Mouse (Mus musculus): ENCODE measurements around the gene Kcnj13. TPM values are rescaled to one million over a fixed set of nuclear protein-coding genes. Genes with fewer than 3 reads are reported as not detected.

The Kcnj13 gene
- total and polyA plus RNA-seq, 2 experiments: not detected

- no peaks in the 10 kb centered on the region for H3K27me3 ChIP-seq (ENCODE audit: control insufficient read depth, insufficient read depth, low read length)
- no peak overlapping the region for H3K27ac ChIP-seq (replicated peaks; ENCODE audit: insufficient read depth, low read depth, low read length)
- no peaks in the 10 kb centered on the region for H3K4me1 ChIP-seq (ENCODE audit: control insufficient read depth, insufficient read depth, low read length)
- DNase-seq (ENCODE audit: extremely low read depth, low read depth, low spot score): peak; percentile 31
- 100% methylated on average over 1 of the region's 1 CpGs for WGBS
- H3K4me3 ChIP-seq (ENCODE audit: insufficient read depth, low read depth, low read length): no peak overlapping the region
- no peak for TF ChIP-seq CTCF (IDR thresholded peaks at IDR 0.05; ENCODE audit: low read depth, low read length)
- TF ChIP-seq POLR2A (IDR thresholded peaks at IDR 0.05; ENCODE audit: extremely low read depth, insufficient read depth, low read length): no peak
- H3K36me3 ChIP-seq (ENCODE audit: control insufficient read depth, insufficient read depth, low read length): peaks cover 33% of the 10 kb centered on the region
- H3K79me2 ChIP-seq (ENCODE audit: control insufficient read depth, insufficient read depth, low read length): no peaks in the 10 kb centered on the region; the same call in 1 of the 2 replicates
- H3K9ac ChIP-seq (ENCODE audit: low read depth, low read length): no peak overlapping the region
Observed at GRCm38 (mm10) chr1:87379919-87380318, 14.6 kb downstream of the Kcnj13 start.

GRCm38 (mm10) chr1:87378024-87378560 lies 16.4 kb downstream of the Kcnj13 start:
- Histone ChIP-seq H3K79me2 (ENCODE audit: control insufficient read depth, insufficient read depth, low read length) (no peaks in the 10 kb centered on the region; the same call in 1 of the 2 replicates), H3K27ac (replicated peaks; ENCODE audit: insufficient read depth, low read depth, low read length) (no peak overlapping the region), H3K4me1 (ENCODE audit: control insufficient read depth, insufficient read depth, low read length) (no peaks in the 10 kb centered on the region), H3K4me3 (ENCODE audit: insufficient read depth, low read depth, low read length) (no peak overlapping the region), H3K27me3 (ENCODE audit: control insufficient read depth, insufficient read depth, low read length) (no peaks in the 10 kb centered on the region), H3K36me3 (ENCODE audit: control insufficient read depth, insufficient read depth, low read length) (peaks cover 42% of the 10 kb centered on the region), H3K9ac (ENCODE audit: low read depth, low read length) (no peak overlapping the region)
- peak; percentile 28 for DNase-seq (ENCODE audit: extremely low read depth, low read depth, low spot score)
- TF ChIP-seq POLR2A (IDR thresholded peaks at IDR 0.05; ENCODE audit: extremely low read depth, insufficient read depth, low read length) (no peak), CTCF (IDR thresholded peaks at IDR 0.05; ENCODE audit: low read depth, low read length) (no peak)
- 70% methylated on average over 3 of the region's 3 CpGs for WGBS

- H3K79me2 ChIP-seq (ENCODE audit: control insufficient read depth, insufficient read depth, low read length): no peaks in the 10 kb centered on the region; the same call in 1 of the 2 replicates
- TF ChIP-seq CTCF (IDR thresholded peaks at IDR 0.05; ENCODE audit: low read depth, low read length) (no peak), POLR2A (IDR thresholded peaks at IDR 0.05; ENCODE audit: extremely low read depth, insufficient read depth, low read length) (no peak)
- no peak overlapping the region for H3K27ac ChIP-seq (replicated peaks; ENCODE audit: insufficient read depth, low read depth, low read length)
- peaks cover 19% of the 10 kb centered on the region for H3K36me3 ChIP-seq (ENCODE audit: control insufficient read depth, insufficient read depth, low read length)
- H3K9ac ChIP-seq (ENCODE audit: low read depth, low read length): no peak overlapping the region
- no peak overlapping the region for H3K4me3 ChIP-seq (ENCODE audit: insufficient read depth, low read depth, low read length)
- no peaks in the 10 kb centered on the region for H3K27me3 ChIP-seq (ENCODE audit: control insufficient read depth, insufficient read depth, low read length)
- no peaks in the 10 kb centered on the region for H3K4me1 ChIP-seq (ENCODE audit: control insufficient read depth, insufficient read depth, low read length)
- WGBS: 22% methylated on average over 1 of the region's 1 CpGs
- peak; percentile 84 for DNase-seq (ENCODE audit: extremely low read depth, low read depth, low spot score)
Observed at GRCm38 (mm10) chr1:87360276-87360675, 34.3 kb downstream of the Kcnj13 start.

- peak; percentile 75 for DNase-seq (ENCODE audit: extremely low read depth, low read depth, low spot score)
- Histone ChIP-seq H3K4me1 (ENCODE audit: control insufficient read depth, insufficient read depth, low read length) (peaks cover 7% of the 10 kb centered on the region; the same call in 1 of the 2 replicates), H3K79me2 (ENCODE audit: control insufficient read depth, insufficient read depth, low read length) (peaks cover 17% of the 10 kb centered on the region; the same call in 1 of the 2 replicates), H3K27ac (replicated peaks; ENCODE audit: insufficient read depth, low read depth, low read length) (no peak overlapping the region), H3K36me3 (ENCODE audit: control insufficient read depth, insufficient read depth, low read length) (peaks cover 14% of the 10 kb centered on the region), H3K27me3 (ENCODE audit: control insufficient read depth, insufficient read depth, low read length) (no peaks in the 10 kb centered on the region), H3K9ac (ENCODE audit: low read depth, low read length) (no peak overlapping the region), H3K4me3 (ENCODE audit: insufficient read depth, low read depth, low read length) (no peak overlapping the region)
- TF ChIP-seq CTCF (IDR thresholded peaks at IDR 0.05; ENCODE audit: low read depth, low read length) (no peak), POLR2A (IDR thresholded peaks at IDR 0.05; ENCODE audit: extremely low read depth, insufficient read depth, low read length) (no peak)
- WGBS: 34% methylated on average over 2 of the region's 2 CpGs
Observed at GRCm38 (mm10) chr1:87350576-87350975, 44.0 kb downstream of the Kcnj13 start.

Other genes starting within 250 kb of the Kcnj13 start
- gene Ecel1, start 238.2 kb downstream of the Kcnj13 start, total RNA-seq (2014; rRNA removed): not detected in 2 replicates
- 0.02 TPM in 1 of 2 replicates, not detected in the other for gene Ecel1, start 238.2 kb downstream of the Kcnj13 start, polyA plus RNA-seq (2012; rRNA removed)
- not detected in 2 replicates for gene Prss56, start 211.4 kb downstream of the Kcnj13 start, total RNA-seq (2014; rRNA removed)
- gene Prss56, start 211.4 kb downstream of the Kcnj13 start, polyA plus RNA-seq (2012; rRNA removed): not detected in 2 replicates
- not detected in 2 replicates for gene Chrnd, start 204.1 kb downstream of the Kcnj13 start, total RNA-seq (2014; rRNA removed)
- not detected in 2 replicates for gene Chrnd, start 204.1 kb downstream of the Kcnj13 start, polyA plus RNA-seq (2012; rRNA removed)
- not detected in 2 replicates for gene Chrng, start 190.1 kb downstream of the Kcnj13 start, total RNA-seq (2014; rRNA removed)
- not detected in 2 replicates for gene Chrng, start 190.1 kb downstream of the Kcnj13 start, polyA plus RNA-seq (2012; rRNA removed)
- gene Eif4e2, start 180.8 kb downstream of the Kcnj13 start, total RNA-seq (2014; rRNA removed): 39.3 and 39.4 TPM in 2 replicates
- gene Eif4e2, start 180.8 kb downstream of the Kcnj13 start, polyA plus RNA-seq (2012; rRNA removed): 23.3 and 23.8 TPM in 2 replicates
- 0.54 TPM in 1 of 2 replicates, not detected in the other for gene Efhd1, start 130.4 kb downstream of the Kcnj13 start, total RNA-seq (2014; rRNA removed)
- gene Efhd1, start 130.4 kb downstream of the Kcnj13 start, polyA plus RNA-seq (2012; rRNA removed): 0.22 and 0.24 TPM in 2 replicates
- 39.2 and 39.7 TPM in 2 replicates for gene Gigyf2, start 67.7 kb downstream of the Kcnj13 start, total RNA-seq (2014; rRNA removed)
- 15.8 and 21.1 TPM in 2 replicates for gene Gigyf2, start 67.7 kb downstream of the Kcnj13 start, polyA plus RNA-seq (2012; rRNA removed)
- gene Snorc, start 75.5 kb upstream of the Kcnj13 start, total RNA-seq (2014; rRNA removed): not detected in 2 replicates
- 0.32 TPM in 1 of 2 replicates, not detected in the other for gene Snorc, start 75.5 kb upstream of the Kcnj13 start, polyA plus RNA-seq (2012; rRNA removed)
- gene Neu2, start 115.2 kb upstream of the Kcnj13 start, total RNA-seq (2014; rRNA removed): 2.6 and 3.0 TPM in 2 replicates
- 3.1 and 3.4 TPM in 2 replicates for gene Neu2, start 115.2 kb upstream of the Kcnj13 start, polyA plus RNA-seq (2012; rRNA removed)
- 28.3 and 29.7 TPM in 2 replicates for gene Ngef, start 179.1 kb upstream of the Kcnj13 start, total RNA-seq (2014; rRNA removed)
- 21.5 and 25.1 TPM in 2 replicates for gene Ngef, start 179.1 kb upstream of the Kcnj13 start, polyA plus RNA-seq (2012; rRNA removed)
- gene Inpp5d, start 225.6 kb upstream of the Kcnj13 start, total RNA-seq (2014; rRNA removed): 7.6 and 14.4 TPM in 2 replicates
- gene Inpp5d, start 225.6 kb upstream of the Kcnj13 start, polyA plus RNA-seq (2012; rRNA removed): 3.7 and 4.3 TPM in 2 replicates